Mouse (Mus musculus) left cerebral cortex, postnatal 4 days (tissue): ENCODE measurements around the gene Sertad4. TPM values are rescaled to one million over a fixed set of nuclear protein-coding genes. Genes with fewer than 3 reads are reported as not detected.

Experiments used
- DNase-seq: peaks from one replicate; pipeline ENCODE4 v3.0.0-alpha.2; 2022
- intact Hi-C: fragments of 180-260 bp; cut with DNase I; formaldehyde crosslinking; loops from one replicate; pipeline ENCODE4 v1.15.1; 2025
- total RNA-seq, 2 experiments: library from RNA; stranded (reverse); gene quantifications; 2 replicates each; pipeline ENCODE4 v1.2.3; 2021

The Sertad4 gene
- total RNA-seq, result 10 to 100 TPM; 36.7 to 39.6 TPM

DNA sequence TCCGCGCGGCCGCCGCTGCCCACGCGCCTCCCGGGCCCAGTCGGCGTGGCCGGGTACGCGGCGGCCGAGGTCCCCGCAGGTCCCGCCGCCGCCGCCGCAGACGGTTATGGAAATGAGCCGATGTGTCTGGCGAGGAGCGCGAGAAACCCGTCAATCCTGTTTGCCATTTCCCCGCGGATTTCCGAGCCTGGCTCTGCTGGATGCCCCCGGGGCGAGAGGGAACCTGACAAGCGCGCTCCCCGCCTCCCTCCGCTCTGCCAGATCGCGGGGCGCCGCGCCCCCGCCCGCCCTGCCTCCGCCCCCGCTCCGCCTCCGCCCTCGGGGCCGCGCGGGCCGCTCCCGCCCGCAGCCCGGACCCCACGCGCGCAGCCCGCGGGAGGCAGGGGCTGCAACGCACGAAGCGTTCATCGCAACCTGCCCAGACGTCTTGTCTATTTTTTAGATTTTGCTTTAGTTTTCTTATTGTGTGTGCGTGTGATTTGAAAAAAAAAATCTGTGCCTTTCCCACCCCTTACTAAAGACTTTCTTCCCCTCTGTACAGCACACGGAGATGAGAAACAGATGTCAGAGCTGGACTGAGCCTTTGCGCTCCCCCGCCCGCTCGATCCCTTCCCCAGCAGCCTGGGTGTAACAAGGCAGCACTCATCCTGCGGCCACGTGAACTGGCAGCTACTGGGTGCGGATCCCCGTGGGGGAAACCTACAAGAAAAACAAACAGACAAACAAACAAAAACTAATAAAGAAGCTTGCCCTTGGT is at the start of gene Sertad4:
Gene Sertad4, minus strand, starts transcription at position 283 of the 757 bp plus-strand sequence.
- peak; percentile 77 for DNase-seq
- intact Hi-C loops, result no loop called here

DNA sequence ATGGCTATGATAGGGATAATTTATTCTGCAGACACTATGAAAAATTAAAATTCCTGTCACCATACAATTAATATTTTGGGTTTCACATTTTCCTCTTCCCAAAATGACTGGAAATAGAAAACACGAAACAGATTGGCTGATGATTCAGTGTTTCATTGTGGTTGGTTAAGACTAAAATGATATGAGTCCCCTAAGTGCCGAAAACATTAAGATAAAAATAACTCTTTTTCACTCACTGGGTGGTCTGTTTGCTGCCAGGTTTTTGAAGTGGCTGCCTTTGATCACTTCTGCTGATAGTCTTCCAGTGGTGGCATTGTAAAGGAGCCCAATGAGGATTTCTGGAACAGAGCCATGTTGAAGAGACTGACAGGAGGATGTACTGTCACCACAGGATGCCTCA is 46.0 kb upstream of the Sertad4 start:
- intact Hi-C loops, result no loop called here

DNA sequence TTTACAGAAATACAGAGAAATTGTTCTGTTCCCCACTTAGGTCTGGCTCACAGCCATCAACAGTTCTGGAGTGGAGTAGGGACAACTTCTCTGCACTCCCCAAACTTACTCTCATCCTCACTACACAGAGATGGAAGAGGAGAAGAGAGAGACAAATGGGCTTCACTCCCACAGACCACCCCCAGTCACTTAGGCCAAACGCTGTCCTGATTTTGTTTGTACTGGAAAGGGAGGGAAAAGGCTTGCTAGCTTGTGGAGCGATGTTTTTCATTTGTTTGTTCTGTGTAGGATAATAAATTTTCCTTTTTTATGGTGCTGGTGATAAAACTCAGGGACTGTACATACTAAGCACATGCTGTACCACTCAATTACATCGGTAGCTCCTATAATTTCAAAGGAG is 45.4 kb upstream of the Sertad4 start:
- intact Hi-C loops, result no loop called here
- DNase-seq, result no peak

More for the DNA sequence above, 46.0 kb upstream of the Sertad4 start:
- no peak for DNase-seq

DNA sequence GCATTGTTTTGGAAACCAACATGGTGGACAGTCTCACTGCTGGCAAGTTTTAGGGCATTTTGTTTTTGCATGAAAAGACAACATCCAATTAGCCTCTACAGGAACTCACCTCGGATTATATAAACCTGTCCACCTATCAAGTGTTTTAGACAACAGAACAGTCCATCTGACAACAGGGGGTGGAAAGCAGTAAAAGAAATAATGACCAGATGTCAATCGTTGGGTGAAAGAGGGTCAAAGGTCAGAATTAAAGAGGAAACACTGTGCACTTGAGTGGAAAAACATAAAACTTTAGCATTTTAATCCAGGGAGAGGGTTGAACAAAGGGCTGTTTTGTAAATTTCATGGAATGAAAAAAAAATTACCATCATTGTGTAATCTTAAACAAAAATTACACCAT is 43.2 kb upstream of the Sertad4 start:
- intact Hi-C loops, result no loop called here
- no peak for DNase-seq

DNA sequence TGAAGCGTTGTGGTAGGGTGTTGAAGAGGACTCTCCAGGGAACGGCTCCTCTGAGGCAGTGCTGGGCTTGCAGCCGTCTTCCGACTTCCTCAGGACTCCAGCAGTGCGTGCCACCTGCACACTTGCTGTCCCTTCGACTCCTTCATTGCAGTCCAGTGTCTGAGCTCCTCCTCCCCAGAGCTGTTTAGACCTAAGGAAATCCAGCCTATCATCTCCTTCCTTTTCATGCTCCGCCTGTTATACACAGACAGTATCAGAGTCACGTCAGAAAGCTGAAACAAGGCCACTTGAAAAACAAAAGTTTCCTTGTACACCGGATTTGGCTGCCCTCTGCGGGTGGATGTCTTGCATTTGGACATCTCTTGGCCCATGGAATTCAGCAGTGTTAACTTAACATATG is 41.7 kb upstream of the Sertad4 start:
- intact Hi-C loops, result no loop called here
- DNase-seq, result no peak

DNA sequence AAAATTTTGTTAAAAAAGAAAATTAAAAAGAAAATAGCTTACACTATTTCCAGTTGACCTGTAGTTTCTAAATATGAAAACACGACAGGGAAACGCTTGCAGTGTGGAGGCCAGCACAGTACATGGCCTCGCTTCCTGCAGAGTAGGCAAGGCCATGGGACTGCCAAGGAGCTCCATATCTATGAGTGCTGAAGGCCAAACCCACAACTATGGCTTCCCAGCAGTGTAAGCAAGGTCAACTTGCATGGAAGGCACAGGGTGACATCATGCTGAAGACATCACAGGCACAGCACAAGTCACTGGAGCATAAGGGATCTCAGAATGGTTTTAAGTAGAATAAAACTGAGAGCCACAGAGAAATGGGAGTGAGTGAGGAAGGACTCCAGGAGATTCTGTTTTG is 40.5 kb upstream of the Sertad4 start:
- intact Hi-C loops, result no loop called here
- no peak for DNase-seq

DNA sequence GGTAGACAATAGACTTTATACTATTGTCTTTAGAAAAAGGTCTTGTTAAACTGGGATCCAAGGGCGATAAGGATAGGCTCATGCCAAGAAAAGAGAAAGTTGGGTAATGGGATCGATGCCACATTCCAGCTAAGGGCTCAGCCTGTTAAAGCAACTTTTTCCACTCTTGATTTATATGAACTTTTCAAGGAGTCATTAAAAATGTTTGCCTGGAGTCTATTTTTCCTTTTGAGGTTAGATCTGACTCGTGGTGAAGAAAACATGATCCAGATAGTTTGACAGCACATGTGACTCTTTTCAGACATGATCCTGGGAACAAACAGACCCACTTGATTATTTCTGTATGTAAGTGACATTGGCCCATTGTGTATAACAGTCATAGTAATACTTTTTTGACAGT is 35.2 kb upstream of the Sertad4 start:
- intact Hi-C loops, result no loop called here
- DNase-seq, result no peak

DNA sequence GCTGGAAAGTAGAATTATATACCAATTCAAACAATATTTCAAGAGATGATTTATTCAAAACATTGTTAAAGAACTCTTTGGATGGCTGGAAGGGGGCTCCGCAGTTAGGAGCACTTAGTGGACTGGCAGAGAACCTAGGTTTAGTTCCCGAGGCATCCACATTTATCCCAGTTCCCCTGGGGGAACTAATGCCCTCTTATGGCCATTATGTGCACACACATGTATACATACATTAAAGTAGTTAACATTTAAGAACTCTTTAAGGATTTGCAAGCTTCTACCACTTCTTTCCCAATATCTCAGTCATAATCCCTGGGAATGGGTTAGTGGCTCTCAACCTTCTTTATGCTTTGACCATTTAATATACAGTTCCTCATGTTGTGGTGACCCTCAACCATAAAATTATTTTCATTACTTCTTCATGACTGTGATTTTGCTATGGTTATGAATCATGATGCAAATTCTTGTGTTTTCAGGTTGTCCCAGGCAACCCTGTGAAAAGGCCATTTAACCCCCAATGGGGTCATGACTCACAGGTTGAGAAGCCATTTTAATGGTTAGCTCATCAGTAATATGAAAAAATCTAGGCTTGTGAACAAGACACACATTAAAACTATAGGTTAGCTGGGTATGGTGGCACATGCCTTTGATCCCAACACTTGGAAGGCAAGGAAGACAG is 27.2 kb upstream of the Sertad4 start:
- no peak for DNase-seq
- intact Hi-C loops, result no loop called here

DNA sequence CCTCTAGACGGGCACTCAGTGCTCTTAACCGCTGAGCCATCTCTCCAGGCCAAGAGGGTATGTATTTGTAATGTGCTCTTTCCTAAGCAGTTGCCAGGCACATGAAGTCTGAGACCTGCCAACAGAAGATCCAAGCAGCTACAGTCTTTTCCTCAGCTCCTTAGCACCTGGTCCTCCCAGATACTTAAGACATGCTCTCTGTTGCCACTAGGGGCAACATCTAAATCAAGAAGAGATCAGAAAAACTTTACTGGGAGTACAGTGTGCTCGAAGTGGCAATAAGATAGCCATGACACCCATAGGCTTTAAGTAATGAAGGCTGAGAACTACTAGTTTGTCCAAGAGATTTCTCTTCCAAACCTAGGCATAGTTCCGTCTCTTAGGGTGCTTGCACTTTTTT is 24.6 kb upstream of the Sertad4 start:
- intact Hi-C loops, result no loop called here
- DNase-seq, result no peak

DNA sequence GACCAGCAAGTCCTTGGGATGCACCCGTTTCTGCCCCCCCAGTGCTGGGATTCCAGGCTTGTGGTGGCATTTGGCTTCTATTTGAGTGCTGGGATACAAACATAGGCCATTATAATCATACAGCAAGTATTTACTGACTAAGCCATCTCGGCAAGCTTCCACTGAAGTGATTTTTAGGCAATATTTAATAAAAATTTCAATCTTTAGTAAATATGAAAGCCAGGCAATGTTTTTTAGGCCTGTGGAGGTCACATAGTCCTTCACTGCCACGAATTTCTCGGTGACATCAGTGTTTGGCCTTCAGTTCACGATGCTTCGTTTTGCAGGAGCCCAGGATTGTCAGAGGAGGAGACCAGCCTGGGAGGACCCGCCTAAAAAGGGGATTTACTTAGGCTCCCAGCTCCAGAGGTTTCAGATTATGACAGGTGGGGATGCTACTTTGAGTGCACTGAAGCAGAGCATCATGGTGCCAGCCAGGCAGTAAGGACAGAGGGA is 23.6 kb upstream of the Sertad4 start:
- no peak for DNase-seq
- intact Hi-C loops, result no loop called here

DNA sequence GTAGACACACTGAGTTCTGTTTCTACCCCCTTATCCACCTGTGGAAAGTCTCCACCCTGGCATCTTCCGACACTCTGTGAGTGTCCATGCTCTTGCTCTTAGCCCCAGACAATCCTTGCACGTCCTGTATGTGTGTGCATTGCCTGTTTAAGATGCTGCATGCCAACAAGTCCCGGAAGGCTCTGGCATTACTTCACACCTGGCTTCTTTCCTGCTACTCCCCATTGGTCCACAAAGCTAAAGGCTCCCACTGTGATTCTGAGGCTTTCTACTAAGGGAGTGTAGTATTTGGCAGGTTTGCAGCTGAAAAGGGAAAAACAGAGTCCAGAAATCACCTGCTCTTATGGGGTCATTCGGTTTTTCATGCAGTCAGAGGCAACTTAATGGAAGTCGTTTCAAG is 17.3 kb upstream of the Sertad4 start:
- intact Hi-C loops, result no loop called here

DNA sequence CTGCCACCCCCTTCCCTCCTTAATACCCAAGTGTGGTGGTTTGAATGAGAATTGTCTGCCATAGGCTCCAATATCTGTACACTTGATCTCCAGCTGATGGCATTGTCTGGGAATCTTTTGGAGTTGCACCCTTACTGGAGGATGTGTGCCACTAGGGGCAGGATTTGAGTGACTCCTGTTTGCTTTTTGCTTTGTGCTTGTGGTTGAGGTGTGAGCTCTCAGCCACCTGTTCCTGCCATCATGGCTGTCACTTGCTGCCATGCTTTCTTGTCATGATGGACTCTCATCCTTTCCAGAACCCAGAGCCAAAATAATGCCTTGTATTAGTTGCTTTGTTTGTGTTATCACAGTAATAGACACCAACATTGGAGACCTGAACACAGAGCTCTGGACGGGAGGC is 14.2 kb upstream of the Sertad4 start:
- DNase-seq, result no peak
- intact Hi-C loops, result no loop called here

More for the DNA sequence above, 17.3 kb upstream of the Sertad4 start:
- DNase-seq, result no peak

DNA sequence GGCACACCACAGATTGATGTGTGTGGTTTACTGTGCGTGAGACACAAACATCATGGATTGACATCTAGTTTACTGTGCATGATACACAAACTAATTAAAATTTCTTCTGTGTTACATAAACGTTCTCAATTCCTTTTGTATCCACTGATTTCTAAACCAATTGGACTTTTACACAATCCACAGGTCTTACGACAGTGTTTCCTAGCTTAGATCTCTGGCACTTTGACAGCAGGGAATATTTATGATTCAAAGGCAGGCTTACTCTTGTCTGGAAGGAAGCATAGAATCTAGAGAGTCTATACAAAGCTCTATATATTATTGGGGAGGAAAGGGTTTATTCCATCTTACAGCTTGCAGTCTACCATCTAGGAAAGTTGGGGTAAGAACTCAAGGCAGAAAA is 8.9 kb upstream of the Sertad4 start:
- intact Hi-C loops, result no loop called here
- DNase-seq, result no peak

DNA sequence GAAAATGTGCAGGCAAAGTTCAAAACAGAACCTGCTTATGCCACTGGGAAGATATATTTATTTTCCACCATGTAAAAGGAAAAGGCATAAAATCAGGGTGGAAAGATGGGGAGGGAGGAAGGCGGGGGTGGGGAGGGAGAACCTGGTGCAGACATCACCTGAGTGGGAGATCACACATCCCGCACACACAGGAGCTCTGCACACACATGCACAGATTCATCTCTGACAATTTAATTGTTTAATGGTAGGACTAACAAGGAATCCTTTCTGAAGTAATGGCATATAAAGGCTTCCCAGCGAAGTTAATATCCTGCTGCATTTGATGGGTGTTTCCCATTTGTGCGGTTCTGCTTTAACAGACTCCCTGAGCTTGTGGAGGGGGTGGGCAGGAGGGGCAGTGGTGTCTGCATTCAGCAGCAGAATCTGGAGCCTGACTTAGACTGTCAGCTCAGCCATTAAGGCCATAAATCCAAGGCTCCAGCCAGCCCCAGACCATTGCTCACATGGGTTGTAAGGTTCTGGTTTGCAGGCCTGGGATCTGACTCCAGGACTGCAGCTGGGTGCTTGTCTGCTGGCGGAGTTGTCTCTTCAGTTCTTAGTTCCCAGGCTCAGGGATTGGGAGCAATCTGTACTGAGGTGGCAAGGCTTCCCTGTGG is 5.9 kb upstream of the Sertad4 start:
- no peak for DNase-seq
- intact Hi-C loops, result no loop called here

DNA sequence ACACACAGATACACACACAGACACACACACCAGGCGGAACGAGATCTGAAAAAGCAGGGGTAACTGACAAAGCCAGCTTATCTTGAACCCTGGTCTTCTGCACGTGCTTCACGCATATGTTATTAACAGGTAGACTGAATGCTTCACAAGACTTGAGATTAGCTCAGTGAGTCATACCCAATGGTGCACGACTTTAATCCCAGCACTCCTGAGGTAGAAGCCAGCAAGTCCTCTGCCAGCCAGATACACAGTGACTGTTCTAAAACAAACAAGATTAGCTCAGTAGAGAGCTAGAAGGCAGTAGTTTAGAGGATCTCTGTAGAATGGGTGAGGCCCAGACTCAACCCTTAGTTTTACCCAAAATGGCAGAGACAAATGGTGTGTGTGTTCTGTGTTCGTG is 4.7 kb upstream of the Sertad4 start:
- intact Hi-C loops, result no loop called here

DNA sequence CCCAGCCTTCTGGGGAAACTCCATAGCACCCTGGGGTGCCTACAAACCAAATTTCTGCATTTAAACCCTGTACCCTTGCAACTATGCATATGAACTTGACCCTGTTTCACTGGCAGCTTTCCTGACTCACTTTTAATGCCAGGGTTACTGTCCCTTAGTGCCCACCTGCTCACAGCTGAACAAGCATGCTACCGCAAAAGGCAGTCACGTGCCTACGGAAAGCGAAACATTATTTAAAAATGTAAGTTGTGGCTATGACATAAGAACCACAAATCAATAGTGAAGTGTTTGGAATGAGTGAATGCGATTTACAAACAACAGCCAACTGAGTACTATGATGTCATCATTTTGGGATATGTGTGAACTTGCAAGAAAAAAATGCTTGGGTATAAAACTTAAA is 2.0 kb upstream of the Sertad4 start:
- DNase-seq, result no peak
- intact Hi-C loops, result no loop called here

More for the DNA sequence above, 4.7 kb upstream of the Sertad4 start:
- DNase-seq, result no peak

DNA sequence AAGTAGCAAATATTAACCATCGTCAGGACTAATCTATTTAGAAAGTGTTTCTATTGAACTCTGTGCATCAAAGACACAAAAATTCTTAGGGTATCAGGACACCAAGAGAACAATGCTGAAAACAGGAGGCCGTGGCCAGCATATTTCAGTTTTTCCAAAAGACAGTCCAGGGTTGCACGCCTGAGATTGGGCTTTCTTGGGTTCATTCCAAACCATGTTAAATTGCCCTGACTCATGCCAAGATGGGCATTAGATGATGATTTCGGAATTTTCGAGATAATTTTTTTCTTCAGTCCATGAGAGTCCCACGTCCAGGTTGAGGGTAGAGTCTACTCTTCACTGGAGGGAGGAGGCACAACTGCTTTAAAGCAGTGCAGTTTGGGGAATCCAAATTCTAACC is 1.4 kb upstream of the Sertad4 start:
- intact Hi-C loops, result no loop called here
- no peak for DNase-seq

DNA sequence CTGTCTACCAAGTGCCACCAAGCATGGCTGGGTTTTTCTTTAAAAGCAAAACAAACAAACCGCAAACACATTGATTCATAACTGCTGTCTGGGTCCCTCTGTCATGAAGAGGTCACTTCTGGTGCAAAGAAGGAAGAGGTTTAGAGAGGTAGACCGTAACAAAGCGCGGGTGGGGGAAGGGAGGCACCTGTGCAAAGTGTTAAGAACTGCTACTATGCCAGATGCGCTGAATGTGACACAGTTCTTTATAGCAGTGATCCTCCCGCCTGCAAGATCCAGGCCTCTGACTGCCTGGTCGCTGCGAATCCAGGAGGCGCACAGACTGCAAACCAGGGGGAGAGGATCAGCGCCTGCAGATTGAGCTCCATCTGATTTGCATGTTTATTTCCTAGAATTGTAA is 855 bp upstream of the Sertad4 start:
- intact Hi-C loops, result no loop called here
- DNase-seq, result no peak

DNA sequence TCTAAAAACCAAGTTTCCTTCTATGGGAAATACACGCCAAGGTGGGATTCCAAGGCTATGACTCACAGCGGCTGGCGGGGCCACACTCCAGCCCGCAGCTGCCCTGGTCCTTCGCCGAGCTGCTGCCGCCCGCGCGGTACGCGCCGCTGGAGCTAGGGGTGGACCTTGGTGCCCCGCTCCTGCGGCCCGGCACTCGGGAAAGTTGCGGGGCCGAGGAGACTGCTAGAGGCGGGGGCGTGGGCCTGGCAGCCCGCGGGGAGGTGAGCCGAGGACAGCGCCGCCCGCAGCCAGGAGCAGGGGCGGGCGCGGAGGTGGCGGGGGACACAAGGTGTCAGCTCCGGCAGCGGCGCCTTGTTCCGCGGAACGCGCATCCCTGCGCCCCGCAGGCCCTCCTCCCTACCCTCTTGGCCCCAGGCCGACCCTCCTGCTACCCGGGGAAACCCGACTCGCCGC is 711 bp downstream of the Sertad4 start:
- DNase-seq, result peak; percentile 53
- intact Hi-C loops, result no loop called here

DNA sequence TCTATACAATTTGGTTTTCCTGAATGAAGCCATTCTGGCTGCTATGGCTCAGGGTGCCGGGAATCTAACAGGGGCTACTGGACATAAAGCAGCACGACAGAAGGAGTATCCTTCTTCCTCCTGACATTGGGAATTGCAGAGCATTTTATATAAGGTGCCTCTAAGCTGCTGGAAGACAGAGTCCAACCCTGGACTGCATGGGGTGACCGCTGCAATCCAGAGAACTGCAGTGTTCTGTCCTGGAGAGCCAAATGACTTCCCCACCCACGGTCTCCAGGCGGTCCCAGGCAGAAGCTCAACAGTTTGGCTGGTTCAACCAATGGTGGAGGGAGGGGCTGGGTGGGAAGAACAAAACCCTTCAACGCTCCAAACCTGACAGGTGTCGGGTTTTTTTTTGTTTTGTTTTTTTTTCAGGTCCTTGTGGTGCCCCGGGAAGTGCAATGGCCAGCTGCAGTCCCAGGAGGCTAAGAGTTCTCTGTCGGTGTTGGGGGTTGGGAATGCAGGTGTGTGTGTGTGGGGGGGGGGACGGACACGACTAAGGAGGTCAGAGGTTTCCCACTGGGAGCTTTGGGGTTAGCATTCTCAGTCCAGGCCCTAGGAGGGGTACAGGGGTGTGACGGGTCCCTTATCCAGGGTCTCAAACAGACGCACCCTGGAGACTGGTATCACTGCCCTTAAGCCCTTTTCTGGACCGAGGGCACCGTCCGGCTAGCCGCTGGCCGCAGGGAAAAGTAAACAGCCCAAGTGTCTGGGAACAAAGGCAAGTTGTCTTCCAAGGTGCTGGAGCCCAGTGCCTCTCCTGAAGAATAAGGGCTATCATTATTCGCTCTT is 1.4 kb downstream of the Sertad4 start:
- DNase-seq, result no peak
- intact Hi-C loops, result no loop called here

DNA sequence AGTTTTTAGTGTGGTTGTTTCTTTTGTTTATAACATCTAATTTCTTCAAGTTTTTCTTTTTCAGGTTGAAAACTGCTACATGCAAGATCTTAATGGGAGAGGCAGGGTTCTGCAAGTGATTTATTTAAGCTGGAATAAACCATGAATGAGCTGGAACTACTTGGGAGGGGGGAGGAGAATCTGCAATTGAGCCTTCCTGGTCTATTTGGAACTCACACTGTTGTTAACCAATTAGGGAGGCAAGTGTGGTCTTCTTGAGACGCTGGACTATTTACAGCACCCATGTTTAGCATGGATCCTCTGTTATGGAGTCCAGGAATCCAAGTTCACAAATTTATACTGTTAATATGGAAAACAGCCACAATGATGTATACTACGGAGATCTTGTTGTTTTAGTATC is 2.1 kb downstream of the Sertad4 start:
- no peak for DNase-seq
- intact Hi-C loops, result no loop called here
